Mouse (Mus musculus): ENCODE results near the gene Eef1akmt2.

Eef1akmt2 gene

DNA sequence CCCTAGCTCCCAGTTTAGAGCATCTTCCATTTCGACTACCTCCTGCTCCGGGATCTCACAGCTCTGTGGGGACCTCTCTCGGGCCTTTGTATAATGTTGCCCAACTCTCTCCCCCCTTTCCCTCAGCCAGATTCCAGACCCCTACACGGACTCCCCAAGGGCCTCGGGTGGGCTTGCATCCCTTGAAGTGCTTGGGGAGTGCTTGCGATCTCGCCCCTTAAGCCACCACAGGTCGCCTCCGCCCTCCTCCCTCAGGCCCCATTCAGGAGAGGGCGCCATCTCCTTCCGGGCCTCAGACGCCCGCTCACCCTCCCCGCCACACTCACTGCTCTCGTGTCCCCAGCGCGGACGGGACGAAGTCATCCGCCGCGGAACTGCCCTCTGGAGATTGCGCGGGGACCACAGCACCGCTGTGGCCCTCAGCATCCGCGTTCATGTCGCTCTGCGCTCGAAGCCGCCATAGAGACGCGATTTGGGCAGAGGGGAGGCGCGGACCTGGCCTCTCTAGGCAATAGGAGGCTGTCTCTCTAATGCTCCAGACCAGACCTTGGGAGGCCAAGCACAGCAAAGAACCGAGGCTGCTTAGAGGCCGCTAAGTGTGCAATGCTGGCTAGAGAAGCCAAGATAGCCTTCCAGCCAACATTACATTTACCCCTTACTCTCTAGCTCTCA is at the start of gene Eef1akmt2:
Gene Eef1akmt2 (minus strand): TSS at position 501 of the 672 bp plus-strand sequence.
- peak; percentile 79 for DNase-seq (ENCODE audit: low read depth, low spot score)

DNA sequence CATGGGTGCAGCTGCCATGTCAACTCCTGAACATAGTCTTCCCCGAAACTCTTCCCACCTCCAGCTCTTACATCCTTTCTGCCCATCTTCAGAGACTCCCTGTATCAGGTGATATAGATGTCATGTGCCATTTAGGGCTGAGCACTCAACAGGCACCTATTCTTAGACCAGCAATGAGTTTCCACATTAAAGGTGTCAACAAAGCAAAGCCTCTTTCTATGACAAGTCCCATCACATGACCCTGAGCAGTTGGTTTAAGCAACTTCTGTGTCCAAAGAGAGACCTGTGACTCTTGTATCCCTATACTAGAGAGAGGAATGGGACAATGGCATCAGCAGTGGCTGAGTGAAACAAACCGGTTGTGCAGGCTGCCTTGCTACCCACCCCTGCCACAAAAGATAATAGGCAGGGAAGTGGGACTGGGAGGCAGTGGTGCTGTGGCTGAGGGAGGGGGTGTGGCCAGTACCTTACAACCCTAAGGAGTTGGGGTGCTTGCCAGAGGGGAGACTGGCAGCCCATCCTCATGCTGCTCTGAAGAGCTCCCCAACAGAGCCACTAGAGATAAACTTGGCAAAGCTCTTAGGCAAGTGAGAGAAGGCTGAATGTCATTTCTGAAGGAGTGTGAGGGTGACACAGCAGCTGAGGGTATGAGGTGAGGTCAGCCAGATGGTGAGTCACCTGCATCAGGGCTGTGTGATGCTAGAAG is 48.5 kb upstream of the Eef1akmt2 start:
- DNase-seq (ENCODE audit: low read depth, low spot score), result no peak

DNA sequence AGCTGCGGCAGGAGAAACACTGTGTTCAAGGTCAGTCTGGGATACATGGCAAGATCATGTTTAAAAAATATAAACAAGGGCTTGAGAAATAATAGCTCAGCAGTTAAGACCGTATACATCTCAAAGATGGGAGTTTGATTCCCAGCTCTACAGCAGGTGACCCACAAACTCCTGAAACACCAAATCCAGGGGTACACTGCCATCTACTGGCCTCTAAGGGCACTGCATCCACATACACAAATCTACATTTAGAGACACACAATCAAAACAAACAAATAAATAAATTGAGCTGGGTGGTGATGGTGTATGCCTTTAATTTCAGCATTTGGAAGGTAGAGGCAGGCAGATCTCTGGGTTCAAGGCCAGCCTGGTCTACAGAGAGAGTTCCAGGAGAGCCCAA is 45.8 kb upstream of the Eef1akmt2 start:
- no peak for DNase-seq (ENCODE audit: low read depth, low spot score)

DNA sequence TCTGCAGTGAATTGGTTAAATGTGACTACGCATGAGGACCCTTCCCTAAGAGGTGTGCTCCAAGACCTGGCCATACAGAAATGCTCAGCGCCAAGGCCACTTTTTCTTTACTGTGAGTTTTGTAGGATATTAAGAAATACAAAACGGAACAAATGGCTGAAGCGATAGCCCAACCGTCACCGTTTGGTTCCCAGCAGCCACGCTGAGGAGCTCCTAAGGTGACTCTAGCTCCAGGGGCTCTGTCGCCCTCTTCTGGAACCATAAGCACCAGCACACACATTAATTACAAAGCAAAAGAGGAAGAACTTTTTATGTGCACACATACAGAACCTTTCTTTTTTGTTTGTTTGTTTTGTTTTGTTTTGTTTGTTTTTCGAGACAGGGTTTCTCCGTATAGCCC is 44.8 kb upstream of the Eef1akmt2 start:
- no peak for DNase-seq (ENCODE audit: low read depth, low spot score)

DNA sequence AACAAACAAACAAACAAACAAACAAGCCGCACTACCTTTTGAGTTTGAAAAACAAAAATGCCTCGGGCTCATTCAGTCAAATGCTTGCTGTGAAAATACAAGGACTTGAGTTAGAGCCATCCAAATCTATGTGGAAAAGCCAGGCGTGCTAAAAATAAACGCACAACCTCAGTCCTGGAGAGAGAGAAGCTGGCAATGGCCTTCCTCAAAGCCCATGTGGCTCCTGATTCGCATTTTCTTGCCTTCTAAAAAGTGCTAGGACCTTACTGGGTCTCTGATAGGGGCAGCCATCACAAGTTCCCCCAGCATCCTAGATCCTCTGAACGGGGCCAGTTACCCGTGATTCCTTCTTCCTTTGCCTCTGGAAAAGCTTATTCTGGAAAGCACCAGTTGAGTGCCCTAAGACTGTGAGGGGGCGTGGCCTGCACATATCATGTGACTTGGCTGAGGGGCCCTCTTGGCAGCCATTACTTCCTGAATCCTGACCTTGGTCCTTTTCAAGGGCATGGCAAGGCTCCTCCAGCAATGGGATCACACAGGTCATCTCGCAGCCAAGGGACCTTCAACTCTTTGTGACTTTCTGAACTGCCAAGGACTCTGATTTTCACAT is 43.8 kb upstream of the Eef1akmt2 start:
- no peak for DNase-seq (ENCODE audit: low read depth, low spot score)

DNA sequence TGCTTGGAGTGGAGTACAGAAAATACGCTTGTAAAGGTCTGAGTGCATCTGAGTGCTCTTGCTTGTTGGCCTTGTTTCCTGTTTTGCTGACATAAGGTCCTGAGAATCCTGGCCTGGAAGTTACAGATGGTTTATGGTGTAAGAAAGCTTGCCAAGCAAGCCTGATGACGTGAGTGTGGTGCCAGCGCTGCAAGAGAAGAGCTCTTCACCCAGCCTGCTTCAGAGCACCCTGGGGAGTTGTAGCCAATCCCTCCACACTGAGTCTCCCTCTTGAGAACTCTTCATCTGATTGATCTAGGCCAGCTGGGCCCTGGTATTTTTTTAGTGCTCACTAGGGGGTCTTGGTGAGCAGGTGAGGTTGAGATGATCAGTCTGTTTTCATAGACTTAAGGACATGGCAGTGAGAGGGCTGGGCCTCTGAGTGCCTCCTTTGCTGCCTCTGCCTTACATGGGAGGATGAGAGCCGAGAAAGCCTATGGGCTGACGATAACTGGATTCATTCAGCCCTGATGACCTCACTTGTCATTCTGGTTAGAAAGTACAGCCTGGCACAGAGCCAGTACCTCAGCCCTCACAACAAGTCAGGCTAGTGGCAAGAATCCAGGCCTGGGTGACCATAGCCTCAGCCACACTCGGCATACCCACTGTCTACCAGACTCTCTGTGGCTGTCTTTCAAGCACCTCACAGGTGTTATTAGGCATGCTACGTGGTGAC is 42.5 kb upstream of the Eef1akmt2 start:
- no peak for DNase-seq (ENCODE audit: low read depth, low spot score)

DNA sequence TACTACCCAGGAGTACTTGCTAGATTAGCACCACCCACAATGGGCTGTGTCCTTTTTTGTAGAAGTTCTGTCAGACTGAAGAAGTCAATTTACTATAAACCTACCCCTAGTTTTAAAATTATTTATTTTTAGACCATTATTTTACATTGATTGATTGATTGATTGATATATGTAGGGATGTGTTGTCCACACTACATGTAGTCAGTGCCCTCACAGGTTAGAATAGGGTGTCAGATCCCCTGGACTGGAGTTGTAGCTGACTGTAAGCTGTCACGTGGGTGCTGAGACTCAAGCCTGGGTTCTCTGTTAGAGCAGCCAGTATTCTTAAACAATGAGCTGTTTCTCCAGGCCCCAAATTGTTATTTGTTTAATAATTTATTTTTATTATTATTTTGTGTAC is 40.9 kb upstream of the Eef1akmt2 start:
- no peak for DNase-seq (ENCODE audit: low read depth, low spot score)

DNA sequence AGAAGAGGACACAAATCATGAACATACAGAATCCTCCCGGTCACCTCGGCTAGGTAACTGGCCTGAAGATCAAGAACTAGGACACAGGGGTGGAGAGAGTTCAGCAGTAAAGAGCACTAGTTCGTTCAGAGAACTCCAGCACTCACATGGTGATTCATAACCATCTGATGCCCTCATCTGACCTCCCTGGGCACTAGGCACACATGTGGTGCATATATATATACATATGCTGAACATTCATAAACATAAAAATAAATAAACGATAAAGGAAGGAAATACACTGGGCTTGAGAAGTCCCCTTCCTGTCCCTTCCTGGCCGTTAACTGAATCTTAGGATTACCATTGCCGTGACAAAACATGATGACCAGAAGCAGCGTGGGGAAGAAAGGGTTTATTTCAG is 40.3 kb upstream of the Eef1akmt2 start:
- DNase-seq (ENCODE audit: low read depth, low spot score), result no peak

DNA sequence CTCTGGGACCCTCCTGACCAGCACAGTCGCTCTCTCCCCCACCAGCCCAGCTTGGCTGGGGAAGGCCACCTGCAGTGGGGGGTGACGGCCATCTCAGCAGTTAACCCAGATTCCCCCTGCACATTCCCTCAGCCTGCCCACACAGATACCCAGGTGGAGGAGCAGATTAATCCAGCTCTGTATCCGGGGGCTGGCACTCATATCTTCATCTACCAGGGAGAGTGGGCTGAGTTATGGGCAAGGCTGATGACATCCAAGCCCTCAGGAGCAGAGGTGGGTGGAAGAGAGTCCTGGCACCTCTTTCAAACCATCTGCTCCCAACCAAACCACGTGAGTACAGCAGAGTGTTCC is 39.8 kb upstream of the Eef1akmt2 start:
- no peak for DNase-seq (ENCODE audit: low read depth, low spot score)

DNA sequence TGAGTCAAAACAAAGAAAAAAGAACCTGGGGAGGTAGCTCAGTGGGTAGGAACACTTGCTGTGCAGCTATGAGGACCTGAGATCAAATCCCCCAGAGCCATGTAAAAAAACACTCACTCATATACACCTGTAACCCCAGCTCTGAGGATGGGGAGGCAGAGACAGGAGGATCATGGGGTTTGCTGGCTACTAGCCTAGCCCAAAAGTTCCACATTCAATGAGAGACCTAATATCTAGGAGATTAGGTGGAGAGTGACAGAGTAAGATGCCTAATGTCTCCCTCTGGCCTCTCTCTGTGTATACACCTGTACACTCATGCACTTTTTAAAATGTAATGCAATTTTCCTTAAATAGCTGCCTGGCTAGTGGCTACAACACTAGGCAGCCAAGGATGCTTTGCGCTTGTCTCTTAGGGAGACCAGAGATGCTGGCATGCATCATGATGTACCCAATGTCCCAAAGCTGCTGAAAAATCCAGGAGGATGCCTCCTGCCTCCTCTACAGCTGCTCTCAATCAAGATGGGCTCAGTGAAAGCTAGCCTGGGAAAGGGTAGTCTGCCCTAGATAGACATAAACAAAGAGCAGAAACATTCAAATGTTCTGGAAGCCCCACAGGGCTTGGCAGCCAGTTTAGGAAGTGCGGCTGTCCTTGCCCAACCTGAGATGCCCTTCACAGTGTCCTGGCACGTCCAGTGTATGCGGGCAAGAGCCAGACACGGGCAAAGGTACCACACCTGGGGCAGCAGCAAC is 39.3 kb upstream of the Eef1akmt2 start:
- DNase-seq (ENCODE audit: low read depth, low spot score), result no peak

DNA sequence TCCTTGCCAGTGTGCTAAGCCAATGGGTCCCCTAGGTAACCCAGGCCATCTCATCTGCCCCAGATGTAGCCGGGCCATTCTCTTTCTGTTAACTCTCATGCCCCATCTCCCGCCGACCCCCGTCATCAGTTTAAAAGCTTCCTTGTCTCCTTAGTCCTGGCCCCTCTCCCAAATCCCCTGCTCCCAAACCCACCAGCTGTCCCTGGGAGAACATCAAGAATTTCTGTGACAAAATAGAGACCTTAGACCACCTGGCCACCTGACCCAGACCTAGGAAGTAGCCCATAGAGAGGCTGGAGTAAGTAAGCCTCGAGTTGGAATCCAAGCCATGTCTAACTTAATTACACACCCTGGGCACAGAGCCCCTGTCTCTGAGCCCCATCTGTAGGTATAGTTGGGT is 37.7 kb upstream of the Eef1akmt2 start:
- no peak for DNase-seq (ENCODE audit: low read depth, low spot score)

DNA sequence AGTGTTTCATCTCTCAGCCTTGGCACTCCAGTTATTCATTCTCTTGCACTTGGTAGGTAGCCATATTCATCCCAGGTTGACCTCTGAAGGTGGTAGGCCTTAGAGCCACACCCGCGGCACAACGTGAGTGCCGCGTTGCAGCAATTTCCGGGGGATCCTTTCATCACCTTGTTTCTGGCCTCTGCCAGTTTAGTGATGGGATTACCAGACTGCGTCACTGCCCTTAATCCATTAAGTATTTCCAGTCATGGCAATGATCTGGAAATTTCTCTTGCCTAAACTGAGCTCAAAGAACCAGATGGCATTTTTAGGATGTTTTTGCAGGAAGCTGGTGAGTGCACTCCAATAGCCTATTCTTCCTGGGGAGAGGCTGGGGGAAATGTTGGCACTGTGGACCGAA is 37.2 kb upstream of the Eef1akmt2 start:
- DNase-seq (ENCODE audit: low read depth, low spot score), result no peak

DNA sequence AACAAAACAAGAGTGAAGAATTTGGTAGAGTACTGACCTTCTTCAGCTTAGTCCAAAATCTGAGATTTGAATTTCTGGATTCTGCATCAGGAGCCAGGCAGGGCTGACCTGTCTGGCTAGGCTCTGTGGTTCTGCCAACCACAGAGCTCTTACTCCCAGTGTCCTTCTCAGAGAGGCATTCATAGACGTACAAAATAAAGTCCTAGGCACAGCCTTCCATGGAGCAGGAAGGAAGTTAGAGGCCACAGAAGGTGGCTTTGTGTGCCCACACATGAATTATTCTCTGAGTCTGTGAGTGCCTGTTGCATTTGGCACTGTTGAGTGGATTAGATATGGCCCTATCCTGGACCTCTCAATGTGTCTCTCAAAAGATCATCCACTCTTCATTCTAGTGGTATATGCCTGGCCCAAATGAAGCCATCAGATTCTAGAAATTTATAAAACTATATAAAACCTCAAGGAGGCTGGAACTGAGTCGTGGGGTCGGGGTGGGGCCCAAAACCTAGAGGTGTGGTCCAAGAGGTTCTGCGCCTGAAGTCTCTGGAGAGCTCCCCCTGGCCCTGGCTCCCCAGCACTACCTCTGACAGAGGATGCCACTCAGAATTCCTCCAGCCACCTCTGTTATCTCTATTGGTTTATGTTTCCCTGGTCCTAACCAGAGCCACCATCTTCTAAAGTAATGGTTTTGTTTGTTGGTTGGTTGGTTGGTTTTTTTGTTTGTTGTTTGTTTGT is 36.2 kb upstream of the Eef1akmt2 start:
- no peak for DNase-seq (ENCODE audit: low read depth, low spot score)

DNA sequence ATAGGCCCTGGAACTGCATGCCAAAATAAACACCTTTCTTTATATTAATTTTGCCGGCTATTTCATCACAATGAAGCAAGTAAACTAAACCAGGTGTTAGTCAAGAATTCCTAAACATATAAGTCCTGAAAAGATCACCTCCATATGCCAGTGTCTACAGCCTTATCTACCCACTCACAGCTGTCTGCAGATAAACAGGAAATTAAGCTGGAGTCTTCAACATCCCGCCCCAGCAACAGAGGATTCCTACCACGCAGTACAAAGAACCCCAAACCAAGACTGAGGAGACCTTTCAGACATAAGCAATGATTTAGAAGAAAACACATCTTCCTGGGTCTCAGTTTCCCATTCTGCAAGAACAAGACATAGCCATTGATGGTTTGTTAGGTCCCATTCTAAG is 35.6 kb upstream of the Eef1akmt2 start:
- DNase-seq (ENCODE audit: low read depth, low spot score), result no peak

DNA sequence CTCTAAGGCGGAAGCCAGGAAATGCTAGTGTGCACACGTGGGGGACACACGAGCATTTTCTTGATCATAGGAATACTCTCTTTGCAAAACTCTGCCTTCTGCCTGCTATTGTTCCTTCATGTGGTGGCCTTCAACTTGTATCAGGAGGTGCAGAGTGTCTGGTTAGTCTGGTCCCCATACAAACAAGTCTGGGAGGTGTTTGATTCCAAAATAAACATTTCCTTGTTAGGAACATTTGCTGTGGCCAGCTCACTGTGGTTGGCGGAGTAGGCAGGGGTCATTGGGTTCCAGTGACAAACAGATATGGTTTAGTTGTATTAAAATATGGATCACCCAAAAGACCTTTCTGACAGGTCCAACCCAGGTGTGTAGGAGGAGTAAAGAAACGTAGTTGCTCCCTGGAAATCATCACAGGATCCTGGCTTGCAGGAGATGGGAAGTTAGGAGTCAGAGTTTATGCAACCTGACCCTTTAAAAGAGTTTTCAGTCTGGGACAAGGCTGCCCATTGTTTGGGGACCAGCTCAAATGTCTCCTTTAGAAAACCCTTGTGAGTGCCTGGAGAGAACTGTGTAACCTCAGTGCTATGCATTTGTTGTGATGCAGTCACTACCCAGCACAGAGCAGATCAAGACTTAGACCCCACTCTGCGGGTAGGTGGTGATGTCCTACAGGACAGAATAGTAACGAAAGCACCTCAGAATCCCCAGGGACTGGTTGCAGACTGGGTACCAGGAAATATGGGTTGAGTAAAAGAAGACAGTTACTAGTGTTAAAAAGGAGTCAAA is 34.7 kb upstream of the Eef1akmt2 start:
- no peak for DNase-seq (ENCODE audit: low read depth, low spot score)

DNA sequence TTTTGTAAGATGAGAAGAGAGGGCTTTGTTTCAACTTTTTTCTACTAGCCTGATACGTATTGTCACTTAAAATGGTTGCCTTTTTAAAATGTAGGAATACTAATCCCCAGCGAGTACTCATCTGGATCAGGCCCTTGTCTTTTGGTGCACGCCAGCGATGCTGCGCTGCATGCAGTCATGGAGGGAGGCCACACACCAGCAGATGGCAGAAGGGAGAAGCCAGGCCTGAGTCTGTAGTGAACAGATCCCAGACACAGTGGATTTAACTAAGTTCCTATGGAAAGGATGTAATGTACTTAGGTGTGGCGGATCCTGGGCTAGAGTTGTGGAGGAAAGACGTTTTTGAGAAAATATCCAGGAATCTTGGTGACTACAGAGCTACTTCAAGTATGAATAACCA is 31.6 kb upstream of the Eef1akmt2 start:
- no peak for DNase-seq (ENCODE audit: low read depth, low spot score)

DNA sequence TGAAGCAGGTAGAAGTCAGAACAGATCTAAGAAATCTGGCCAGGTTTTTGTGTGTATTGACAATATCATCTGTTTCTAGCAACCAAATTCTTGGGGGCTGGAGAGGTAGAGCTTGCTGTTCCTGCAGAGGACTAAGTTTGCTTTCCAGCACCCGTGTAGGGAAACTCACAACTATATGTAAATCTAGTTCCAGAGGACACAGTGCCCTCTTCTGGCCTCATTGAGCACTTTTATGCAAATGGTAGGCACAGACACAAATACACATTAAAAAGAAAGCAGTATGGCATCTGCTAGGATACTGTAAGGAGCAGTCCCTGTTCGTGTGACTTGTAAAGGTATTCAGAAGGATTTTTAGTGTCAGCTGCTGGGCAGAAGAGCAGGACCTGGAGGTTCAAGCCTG is 29.9 kb upstream of the Eef1akmt2 start:
- no peak for DNase-seq (ENCODE audit: low read depth, low spot score)

DNA sequence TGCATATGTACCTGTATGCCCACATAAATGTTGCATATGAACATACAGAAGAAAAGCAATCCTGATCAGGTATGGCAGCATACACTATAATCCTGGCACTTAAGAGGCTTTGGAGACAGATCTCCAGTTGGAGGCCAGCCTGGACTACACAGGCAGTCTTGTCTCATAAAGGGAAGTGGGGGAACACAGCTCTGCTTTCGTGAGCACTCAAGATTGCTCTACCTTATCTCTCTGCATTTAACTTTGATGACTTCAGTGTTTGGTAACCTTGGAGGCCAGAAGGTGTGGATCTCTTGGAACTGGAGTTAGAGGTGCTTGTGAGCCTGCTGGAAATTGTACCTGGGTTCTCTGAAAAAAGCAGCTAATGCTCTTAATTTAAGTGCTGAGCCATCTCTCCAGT is 27.8 kb upstream of the Eef1akmt2 start:
- no peak for DNase-seq (ENCODE audit: low read depth, low spot score)

DNA sequence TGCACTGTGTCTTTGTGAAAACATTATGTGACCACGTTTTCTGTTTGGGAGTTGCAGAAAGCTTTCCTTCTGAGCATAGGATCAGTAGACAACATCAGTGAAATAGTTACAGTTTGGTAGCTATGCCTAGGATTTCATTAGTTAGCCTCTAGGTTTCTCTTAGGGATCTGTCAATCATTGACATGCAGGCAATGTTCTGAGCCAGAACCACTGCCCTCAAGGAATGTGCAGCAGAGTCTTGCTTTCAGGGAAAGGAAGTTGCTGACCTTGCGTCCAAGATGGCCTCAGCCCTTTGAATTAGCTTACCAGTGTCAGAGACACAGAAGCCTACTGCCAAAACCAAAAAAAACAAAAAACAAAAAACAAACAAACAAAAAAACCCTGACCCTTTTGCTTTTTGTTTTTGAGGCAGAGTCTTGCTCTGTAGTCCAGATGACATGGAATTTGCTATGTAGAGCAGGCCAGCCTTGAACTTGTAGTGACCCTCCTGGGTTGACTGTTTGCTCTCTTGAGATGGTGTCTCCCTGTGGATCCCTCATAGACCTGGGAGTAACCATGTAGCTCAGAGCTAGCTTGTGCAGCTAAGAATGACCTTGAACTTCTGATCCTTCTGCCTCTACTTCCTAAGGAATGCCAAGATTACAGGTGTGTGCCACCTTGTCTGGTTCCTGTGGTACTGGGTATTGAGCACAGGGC is 23.1 kb upstream of the Eef1akmt2 start:
- no peak for DNase-seq (ENCODE audit: low read depth, low spot score)

DNA sequence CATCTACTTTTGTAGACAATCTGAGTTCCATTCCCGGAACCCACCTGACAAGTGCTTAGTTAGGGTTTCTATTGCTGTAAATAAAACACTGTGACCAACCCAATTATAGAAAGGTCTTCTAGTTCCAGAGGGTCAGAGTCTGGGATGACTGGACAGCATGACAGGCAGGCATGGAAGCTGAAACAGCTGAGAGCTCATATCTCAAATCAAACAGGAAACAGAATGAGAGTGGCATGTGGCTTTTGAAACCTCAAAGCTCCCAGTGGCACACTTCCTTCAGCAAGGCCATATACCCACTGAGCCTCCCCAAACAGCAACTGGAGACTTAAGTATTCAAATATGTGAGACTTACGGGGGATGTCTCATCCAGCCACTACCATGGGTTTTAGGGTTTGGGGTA is 20.6 kb upstream of the Eef1akmt2 start:
- DNase-seq (ENCODE audit: low read depth, low spot score), result no peak
